Mouse (Mus musculus): ENCODE results near the gene Cfap97.
A peak's percentile ranks its signal among the peaks of the same experiment; 100 is the strongest.
"Not testable (repeated sequence)": the region's sequence is repeated elsewhere in the genome, so short reads cannot be mapped to it uniquely, and the experiment has no call there.

Gene Cfap97

DNA sequence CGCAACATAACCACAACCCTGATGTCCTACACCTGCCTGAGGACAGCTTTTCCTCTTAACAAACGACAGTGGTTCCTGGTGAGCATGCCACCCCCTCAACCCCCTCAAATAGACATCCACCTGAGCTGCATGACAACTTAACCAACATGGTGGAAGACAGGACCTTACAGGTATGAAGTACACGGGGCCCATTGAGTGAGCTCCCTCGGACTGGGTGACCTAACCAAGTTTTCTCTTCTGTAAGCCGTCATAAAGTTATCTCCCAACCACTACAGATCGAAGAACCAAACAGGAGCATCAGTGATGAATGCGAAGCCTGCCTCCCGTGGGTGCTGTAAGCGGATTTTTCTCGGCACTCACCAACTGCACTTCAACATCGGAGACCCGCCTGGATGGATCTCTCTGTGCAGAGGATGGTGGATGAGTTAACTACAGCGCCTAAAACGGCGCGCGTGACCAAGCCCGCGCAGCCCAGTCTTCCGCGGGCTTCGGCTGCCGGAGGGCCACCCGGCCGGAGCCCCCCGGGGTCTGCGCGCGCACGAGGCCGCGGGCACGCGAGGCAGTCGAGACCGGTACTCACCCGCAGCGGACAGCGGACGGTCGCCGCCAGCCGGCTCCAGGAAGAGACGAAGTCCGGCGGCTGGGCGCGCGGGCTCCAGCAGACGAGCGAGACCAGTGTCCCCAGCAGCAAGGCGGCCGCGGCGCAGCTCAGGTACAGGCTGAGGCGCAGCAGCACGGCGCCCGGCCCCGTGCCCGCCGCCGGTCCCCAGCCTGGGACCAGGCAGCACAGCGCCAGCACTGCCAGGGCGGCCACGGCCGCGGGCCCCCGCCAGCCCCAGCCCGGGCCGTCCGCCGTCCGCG is at the start of gene Cfap97:
Gene Cfap97, plus strand, starts transcription at position 570 of the 861 bp plus-strand sequence.
- DNase-seq, result peak; percentile 66 to 79

DNA sequence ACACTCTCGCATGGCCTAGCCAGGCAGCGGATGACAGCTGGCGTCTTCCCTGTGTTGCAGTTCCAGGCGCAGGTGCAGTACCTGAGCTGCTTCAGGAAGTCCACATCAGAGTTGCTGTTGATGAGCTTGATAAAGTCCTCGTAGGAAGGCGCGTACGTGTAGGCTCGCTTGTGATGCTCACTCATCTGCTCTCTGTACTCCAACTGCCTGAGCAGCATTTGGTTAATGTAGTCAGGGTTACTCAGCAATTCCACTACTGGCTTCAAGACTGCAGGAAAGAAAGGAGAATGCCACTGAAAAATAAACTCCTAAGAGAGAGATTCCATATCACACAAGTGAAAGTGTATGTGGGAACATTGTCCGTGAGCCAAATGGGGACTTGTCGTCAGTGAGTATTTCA is 48.1 kb upstream of the Cfap97 start:
- no peak for DNase-seq

DNA sequence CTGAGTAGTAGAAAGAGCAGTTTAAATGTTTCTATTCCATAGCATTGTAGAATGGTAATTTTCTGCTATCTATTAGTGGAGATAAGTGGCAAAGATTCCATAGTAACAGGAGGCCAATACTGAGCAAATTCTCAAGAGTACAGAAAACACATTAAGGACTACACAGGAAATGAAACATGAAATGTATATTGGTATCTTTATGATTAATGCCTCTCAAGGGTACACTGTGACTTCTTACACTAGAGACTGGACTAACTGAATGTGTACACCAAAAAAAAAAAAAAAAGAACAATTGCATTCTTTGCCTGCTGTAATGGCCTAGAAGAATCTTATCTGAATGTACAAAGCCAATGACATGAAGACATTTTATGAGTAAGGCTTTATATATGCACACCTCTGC is 43.9 kb upstream of the Cfap97 start:
- no peak for DNase-seq

DNA sequence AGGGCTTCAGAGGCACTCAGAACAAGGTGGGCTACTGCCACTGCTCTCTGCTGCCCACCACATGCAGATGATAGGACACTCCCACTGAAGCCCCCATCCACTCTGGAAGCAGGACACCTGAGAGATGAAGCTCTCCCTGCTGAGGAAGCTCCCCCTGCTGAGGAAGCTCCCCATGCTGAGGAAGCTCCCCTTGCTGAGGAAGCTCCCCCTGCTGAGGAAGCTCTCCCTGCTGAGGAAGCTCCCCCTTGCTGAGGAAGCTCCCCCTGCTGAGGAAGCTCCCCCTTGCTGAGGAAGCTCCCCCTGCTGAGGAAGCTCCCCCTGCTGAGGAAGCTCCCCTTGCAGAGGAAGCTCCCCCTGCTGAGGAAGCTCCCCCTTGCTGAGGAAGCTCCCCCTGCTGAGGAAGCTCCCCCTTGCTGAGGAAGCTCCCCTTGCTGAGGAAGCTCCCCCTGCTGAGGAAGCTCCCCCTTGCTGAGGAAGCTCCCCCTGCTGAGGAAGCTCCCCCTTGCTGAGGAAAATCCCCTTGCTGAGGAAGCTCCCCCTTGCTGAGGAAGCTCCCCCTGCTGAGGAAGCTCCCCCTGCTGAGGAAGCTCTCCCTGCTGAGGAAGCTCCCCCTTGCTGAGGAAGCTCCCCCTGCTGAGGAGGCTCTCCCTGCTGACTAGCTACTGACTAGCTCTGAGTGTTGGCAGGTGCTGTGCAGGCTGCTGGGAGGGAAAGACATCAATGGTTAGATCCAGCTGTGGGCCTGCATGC is 38.0 kb upstream of the Cfap97 start:
- not testable (repeated sequence) for DNase-seq

DNA sequence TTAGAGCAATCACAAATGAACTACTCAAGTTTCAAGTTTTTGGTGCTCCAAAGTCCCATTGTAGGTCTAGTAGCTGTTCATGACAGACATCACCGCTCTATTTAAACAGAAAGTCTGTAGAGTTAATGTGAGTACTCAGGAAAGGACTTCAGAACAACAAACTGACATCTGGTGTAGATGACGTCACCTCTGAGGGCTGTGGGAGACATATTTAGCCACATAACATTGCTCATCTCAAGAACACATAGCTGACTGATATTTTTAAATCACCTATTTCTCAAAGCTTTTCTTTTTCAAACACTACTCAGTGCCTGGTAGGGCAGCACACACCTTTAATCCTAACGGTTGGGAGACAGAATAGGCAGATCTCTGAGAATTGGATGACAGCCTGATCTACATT is 34.4 kb upstream of the Cfap97 start:
- DNase-seq, result peak in 1 of 2 experiments; percentile 18

DNA sequence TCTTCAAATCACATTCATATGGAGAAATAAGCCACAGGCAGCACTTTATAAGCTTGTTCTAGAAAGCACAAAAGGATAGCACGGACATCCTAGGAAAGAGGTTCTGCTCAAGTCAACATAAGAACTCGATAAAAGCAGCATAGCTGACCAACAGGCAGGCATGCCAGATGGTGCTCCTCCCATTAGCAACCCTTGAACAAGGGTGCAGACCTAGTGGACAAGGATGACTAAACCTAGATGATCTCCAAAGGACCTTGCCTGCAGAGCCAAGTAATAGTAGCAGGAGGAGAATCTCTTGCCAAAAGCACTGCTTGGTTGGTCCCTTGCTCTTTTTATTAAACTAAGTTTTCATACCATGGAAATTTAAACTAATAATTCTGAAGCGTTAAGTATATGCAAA is 32.4 kb upstream of the Cfap97 start:
- DNase-seq, result no peak

DNA sequence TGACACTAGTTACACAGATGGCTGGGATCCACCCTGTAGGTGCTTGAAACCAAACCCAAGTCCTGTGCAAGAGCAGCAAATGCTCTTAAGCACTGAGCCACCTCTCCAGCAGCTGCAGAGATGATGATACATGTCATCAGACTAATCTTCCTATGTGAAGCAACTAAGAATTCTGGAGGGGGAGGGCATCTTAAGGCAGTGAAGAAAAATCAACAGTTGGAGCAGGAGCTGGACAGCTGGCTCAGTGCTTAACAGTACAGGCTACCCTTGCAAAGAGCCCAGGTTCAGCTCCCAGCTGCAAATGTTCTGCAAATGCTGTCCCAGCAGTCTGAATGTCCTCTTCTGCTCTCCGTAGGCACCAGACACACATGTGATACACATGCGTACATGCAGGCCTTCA is 29.1 kb upstream of the Cfap97 start:
- no peak for DNase-seq

DNA sequence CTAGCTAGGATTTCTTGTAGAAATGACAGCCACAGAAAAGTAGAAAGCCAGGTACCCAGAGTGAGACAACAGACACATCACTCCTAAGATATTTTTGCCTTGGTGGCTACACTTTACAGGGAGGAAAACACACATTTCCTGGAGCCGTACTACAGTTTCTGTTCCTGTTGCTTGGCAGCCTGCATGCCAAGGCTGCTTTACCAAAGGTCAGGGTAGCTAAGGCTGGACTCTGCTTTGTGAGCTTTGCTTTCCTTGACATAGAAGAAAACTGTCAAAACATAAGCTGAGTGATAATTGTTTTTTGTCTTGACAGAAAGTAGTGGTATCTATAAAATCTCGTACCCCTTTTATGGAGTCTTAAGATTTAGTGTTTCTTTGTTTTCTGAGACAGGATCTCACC is 21.1 kb upstream of the Cfap97 start:
- DNase-seq, result no peak

DNA sequence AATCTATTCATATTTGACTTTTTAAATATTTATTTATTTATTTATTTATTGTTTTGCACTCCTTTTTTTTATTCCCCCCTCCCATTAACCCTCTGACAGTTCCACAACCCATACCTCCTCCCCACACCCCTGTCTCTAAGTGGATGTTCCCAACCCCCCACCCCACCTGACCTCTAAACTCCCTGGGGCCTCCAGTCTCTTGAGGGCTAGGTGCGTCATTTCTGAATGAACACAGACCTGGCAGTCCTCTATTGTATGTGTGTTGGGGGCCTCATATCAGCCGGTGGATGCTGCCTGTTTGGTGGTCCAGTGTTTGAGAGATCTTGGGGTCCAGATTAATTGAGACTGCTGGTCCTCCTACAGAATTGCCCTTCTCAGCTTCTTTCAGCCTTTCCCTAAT is 16.0 kb upstream of the Cfap97 start:
- not testable (repeated sequence) for DNase-seq

DNA sequence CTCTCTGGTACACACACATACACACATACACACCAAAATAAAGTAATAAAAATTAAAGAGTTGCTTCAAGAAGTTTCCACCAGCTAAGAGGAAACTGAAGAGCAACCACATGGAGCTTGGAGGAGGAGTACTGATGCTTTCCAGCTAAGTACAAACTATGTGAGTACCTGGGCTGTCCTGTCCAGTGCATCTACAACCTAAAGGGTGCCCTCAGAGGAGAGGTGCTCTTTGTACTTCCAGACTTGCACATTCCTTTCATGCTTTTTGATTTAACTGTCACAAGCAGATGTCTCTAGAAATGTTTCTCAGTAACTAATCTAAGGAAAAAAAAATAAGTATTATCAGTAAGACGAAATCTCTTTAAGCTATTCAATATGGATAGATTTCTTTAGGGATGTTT is 14.2 kb upstream of the Cfap97 start:
- no peak for DNase-seq

DNA sequence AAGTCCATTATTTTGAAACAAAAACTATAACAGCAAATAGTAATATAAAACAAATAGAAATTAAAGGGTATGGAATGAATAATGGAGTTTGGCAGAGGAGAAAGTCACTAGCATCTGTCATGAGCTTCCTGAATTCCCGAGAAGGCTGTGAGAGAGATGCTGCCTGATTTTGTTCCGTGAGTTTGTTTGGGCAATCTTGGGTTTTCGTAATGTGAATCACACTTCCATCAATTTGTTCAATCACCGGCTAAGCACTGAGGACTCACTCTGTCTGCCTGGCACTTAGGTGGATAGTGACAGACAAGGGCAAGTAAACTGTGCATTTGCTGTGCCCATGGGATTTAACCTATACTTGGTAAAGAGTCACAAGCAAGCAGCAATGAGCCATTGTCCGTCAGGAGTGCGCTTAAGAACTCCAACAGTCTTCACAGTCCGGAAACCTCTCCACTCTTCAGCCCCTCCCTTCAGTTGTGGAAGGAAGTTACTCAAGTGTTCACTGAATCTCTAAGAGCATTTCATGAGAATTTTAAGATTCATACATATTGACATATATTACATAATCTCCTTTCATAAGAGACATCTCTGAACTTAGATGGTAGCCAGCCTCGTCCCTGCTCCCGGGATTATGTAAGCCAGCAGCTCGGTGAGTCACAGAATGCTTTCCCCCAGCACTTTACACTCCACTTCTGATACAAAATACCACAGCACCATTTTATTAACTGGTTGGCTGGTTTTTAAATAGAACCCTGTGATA is 13.6 kb upstream of the Cfap97 start:
- DNase-seq, result no peak

DNA sequence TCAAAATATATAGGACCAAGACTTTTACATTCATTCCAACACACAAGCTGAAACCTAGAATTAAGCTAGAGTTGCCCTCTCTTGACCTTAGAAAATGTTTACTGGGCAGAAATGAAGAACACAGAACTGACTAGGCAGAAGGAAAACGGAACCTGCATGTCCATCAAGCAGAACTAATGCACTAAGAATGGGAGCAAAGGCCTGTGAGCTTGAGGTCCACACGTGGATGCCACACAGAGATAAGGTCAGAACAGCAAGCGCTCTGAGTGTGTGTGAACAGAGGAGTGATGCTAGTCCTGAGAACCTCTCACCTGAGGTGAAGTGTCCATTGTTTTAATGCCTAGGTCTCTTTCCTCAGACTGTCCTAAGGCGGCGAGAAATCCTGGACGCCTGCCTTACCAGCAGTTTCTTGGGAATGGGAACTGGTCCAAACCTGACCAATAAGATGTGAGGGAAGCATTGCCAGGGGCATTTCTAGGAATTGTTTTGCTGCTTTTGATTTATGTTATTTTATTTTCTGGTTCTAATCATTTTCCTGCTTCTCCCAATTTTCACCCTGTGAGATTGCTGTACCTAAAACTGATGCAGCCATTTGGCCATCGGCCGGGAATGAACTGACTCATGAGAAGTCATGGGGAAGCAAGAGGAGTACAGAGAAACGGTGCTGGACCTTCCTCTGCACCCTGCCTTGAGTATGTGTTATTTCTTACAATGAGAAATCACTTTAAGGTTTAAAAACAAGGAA is 11.0 kb upstream of the Cfap97 start:
- peak; percentile 36 to 57 for DNase-seq

DNA sequence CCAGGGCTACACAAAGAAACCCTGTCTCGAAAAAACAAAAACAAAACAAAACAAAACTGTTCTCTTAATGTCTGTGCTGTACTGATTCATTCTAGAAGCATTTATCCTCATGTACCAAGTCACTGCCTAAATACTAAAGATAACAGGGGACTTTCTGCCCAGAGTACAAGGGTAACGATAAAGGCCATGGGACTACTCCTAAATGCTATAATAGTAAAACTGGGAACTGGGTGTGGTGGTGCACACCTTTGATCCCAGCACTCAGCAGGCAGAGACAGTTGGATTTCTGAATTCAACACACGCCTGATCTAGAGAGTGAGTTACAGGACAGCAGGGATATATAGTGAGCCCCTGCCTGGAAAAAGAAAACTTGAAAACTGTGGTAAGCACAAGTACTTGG is 9.9 kb upstream of the Cfap97 start:
- no peak for DNase-seq

DNA sequence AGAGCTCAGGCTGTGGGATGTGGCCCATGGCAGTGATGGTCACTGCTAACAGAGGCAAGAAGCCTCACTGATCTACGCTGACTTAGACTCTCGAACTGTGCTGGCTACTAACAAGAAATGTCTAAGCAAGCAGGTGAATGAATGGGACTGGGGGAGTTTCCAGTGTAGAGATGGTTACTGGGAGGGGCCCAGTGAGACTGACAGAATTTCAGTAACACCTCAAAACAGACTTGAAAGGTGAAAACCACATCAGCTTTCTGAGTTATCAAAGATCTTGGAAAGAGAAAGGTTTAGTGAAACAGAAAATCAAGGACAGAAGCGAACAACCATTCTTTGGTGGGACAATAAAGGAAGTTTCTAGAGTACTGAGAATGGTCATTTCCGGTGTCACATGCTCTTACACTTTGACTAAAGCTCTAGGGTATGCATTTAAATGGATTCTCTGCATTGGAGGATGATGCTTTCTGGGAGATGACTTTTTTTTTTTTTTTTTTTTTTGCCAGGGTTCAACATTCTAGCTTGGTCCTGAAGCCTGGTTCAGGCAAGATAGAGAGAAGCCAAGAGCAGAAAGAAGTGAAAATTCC is 9.0 kb upstream of the Cfap97 start:
- DNase-seq, result no peak

DNA sequence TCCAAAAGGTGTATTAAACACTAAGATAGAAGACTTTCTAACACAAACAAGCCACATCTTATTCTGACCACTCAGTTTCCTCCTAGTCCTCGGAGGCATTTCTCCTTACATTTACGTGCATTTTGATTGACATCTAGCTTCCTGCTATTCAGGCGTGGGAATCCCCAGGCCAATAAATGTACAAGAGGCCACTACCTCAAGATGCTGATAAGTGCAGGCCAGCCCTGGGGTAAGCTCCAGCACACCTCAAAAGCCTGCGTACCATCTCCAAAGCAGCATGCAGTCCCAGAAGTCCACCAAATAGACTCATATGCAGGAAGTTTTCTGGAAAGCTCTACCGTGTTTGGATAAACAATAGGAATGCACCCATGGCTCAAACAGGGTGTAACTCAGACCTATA is 8.1 kb upstream of the Cfap97 start:
- no peak for DNase-seq

DNA sequence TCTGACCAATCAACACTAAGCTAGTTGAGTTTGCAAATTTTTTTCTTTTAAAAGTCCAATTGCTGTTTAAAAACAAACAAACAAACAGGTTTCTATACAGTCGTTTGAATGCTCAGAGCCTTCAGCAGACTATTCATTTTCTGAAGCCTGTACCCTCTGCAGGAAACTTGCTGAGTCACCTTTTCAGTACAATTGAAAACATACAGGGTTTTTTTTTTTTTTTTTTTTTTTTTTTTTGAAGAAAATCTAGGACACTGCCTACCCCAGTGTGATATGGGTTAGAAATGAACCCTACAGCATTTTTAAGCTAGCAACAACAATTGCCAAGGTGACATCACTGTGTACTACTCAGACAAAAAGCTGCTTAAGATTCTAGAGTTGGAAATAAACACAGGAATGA is 7.6 kb upstream of the Cfap97 start:
- DNase-seq, result no peak

DNA sequence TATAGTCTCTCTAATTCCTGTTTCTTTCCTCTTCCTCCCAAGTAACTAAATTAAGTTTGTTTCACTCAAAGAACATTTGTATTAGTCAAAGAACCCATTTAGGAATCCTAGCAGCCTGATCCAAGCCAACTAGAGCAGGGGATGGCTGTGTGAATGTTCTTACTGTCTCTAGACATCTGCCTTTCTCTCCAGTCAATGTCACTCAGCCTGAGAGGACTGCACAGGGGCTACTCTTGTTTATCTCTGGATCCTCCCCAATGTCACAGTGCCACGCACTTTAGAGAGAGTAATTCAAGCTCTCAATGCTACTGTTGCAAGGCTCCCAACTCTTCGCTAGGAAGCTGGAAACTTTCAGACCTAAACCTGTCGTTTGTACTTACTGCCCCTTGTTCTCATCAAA is 5.4 kb upstream of the Cfap97 start:
- DNase-seq, result no peak

DNA sequence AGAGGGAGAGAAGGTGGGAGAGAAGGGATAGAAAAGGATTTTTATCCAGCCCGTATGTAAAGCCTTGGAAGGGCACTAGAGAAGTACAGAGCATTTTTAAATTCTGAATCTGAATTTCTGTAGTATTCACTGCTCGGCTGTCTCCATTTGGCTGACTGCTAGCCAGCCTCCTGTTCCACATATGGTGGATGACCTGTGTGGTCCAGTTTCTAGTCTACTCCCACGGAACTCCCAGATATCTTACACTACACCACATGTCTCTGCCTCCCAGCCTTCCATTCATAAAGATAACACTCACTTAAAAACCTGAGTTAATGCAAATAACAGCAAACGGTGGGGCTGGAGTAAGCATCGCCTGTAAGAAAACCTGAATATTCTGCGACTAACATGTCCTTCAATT is 2.3 kb upstream of the Cfap97 start:
- peak; percentile 49 to 61 for DNase-seq

DNA sequence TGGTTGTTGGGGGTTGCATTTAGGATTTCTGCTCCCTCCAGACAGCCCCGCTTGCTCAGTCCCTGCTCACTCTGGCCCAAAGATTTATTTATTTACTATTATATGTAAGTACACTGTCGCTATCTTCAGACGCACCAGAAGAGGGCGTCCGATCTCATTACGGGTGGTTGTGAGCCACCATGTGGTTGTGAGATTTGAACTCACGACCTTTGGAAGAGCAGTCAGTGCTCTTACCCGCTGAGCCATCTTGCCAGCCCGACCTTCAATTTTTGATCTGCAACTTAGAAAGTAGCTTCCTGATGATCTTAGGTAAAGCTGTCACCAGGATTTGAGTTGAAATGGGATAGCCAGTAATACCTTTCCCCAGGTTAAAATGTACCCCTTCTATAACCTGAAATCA is 1.8 kb upstream of the Cfap97 start:
- no peak for DNase-seq

DNA sequence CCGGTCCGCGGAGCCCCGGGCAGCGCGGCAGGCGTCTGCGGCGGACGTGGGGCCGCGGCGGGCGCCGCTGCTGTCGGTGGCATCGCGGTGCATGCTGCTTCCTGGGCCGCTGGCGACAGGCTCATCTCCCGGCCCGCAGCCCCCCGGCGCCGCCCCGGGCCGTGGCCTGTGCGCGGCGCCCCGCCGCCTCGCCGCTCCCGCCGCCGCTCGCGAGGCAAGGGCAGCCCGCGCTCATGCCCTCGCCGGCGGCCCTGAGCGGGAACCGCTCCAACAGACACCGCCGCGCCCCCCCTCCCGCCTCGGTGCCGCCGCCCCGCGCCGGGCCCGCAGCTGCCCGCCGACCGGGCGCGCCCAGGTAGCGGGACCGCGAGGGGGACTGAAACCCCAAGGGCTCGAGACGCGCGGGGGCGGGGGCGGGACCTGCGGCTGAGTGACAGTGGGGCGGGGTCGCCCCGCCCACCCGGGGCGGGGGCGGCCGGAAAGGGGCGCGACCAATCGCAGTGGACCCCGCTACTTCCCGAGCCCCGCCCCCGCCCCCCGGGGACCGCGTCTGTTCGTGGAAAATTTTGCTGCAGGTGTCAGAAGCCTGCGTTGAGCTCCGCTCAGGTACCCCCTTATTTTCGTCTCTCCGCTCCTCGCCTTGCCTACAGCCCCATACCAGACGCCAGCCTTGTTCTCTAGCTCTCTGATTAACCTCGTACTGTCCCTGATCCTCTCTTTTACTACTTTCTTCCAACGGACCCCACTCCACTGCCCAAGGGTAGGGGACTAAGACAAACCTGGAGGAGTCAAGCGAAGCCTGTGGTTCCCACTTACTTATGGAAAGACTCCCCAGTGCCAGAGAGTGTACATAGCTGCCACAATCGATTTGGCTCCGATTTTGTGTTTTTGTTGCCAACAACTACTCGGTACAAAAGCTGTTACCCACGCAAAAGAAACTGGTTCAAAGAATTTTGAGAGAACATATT is 777 bp downstream of the Cfap97 start, which contains the start of gene Snx25:
Gene Snx25, minus strand, starts transcription at position 96 of the 968 bp plus-strand sequence.
- peak; percentile 97 to 99 for DNase-seq

DNA sequence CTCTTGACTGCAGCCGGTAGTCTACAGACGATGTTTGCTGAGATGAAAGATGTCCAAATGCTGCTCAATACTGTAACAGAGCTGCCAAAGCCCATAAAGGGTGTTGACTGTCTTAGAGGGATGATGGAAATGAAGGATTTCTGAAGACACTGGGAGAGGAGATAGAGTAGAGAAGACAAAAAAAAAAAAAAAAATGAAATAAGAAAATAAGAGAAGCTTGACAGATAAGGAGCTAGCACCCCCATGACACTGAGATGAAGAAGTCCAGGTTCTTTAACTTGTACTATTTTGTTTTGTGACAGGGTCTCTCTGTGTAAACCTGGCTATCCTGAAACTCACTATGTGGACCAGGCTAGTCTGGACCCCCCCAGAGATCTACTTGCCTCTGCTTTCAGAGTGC is 1.5 kb downstream of the Cfap97 start:
- DNase-seq, result no peak
